Mouse (Mus musculus): ENCODE measurements around the gene Lrrc66.

GRCm38 (mm10) chr5:73601361-73601763 lies 31.0 kb downstream of the Lrrc66 start:
- no peak for TF ChIP-seq CTCF (IDR thresholded peaks at IDR 0.05; ENCODE audit: low read depth)
- TF ChIP-seq EP300 (IDR thresholded peaks at IDR 0.05; ENCODE audit: low read depth), result no peak

Measured in liver, postnatal 0 days (tissue).